Mouse (Mus musculus) midbrain, embryonic 10.5 days (tissue): ENCODE data around the gene Zfp36l1. TPM values are rescaled to one million over a fixed set of nuclear protein-coding genes. Genes with fewer than 3 reads are reported as not detected.
A peak's percentile ranks its signal among the peaks of the same experiment; 100 is the strongest.

Source experiments
- DNase-seq: peaks from one replicate; pipeline ENCODE4 v3.0.0-alpha.2; 2017; ENCODE audit warnings: low spot score
- H3K27ac ChIP-seq: fragments of 300-500 bp; sonication (generic); replicated peaks from 2 replicates; pipeline ENCODE4 v1.5.1; 2016; ENCODE audit warnings: mild to moderate bottlenecking
- H3K27me3 ChIP-seq: fragments of 300-500 bp; sonication (generic); 2 replicates; pipeline ENCODE4 v1.6.1; 2016; ENCODE audit warnings: low read depth, mild to moderate bottlenecking; ENCODE audit not compliant: poor library complexity, severe bottlenecking
- H3K36me3 ChIP-seq: fragments of 300-500 bp; sonication (generic); 2 replicates; pipeline ENCODE4 v1.6.1; 2016; ENCODE audit warnings: mild to moderate bottlenecking, moderate library complexity
- H3K4me1 ChIP-seq: fragments of 300-500 bp; sonication (generic); 2 replicates; pipeline ENCODE4 v1.6.1; 2016
- H3K4me3 ChIP-seq: fragments of 300-500 bp; sonication (generic); 2 replicates; pipeline ENCODE4 v1.5.1; 2016; ENCODE audit warnings: mild to moderate bottlenecking, moderate library complexity
- H3K9me3 ChIP-seq: fragments of 300-500 bp; sonication (generic); replicated peaks from 2 replicates; pipeline ENCODE4 v1.6.1; 2016; ENCODE audit warnings: mild to moderate bottlenecking
- WGBS: fragments of 180-500 bp; shearing (Covaris S2); methylation state at CpG from one replicate; pipeline ENCODE4 v1.1.7; 2016; 5-methylcytosine and 5-hydroxymethylcytosine counted together
- polyA plus RNA-seq: library from polyadenylated mRNA; unstranded; fragments of >200 nt; fragmentation: Nextera tagmentation; extraction: Ambion mirVana; gene quantifications from 2 replicates; pipeline ENCODE4 v1.2.1, GENCODE M21; 2016

The Zfp36l1 gene
- polyA plus RNA-seq, 1 experiment from 2014 or later: 127 TPM

DNA sequence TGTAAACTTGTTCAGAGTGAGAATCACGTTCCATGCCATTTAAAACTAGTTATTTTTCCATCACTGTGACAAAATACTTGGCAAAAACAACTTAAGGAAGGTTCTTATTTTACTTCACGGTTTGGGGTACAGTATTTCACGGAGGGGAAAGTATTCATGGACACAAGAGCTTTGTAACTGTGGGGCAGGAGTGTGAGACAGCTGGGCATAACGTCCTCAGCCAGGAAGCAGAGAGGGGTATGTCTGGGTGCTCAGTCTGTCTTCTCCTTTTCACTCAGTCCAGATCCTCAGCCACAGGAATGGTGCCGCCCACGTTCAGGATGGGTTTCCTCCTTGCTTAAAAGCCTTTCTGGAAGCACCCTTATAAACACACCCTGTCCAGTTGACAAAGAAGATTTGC, 16.1 kb downstream of the Zfp36l1 start:
- H3K27me3 ChIP-seq: no peaks in the 10 kb centered on the region
- H3K4me3 ChIP-seq: no peak overlapping the region
- 80% methylated on average over 6 of the region's 6 CpGs for WGBS
- no peaks in the 10 kb centered on the region for H3K36me3 ChIP-seq
- no peaks in the 10 kb centered on the region for H3K9me3 ChIP-seq
- H3K4me1 ChIP-seq: peaks cover 4% of the 10 kb centered on the region; the same call in 1 of the 2 replicates
- no peak overlapping the region for H3K27ac ChIP-seq
- no peak for DNase-seq

DNA sequence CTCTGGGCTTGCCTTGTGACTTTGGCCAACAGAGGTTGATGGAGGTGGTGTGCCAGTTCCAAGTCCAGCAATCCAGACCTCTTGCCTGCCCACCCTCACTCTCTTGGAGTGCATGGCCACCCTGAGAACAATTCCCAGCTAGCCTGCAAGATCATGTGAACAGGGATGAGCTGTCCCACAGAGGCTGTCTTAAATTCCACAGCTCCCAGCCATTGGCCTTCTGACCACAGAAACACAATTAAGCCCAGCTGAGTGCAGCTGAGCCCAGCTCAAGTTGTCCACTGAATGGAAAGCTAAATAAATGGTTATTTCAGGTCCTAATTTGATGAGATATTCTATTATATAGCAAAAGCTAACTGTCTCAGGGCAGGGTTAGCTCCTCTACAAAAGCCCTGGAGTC, 20.0 kb downstream of the Zfp36l1 start:
- Histone ChIP-seq H3K9me3 (no peaks in the 10 kb centered on the region), H3K4me3 (no peak overlapping the region), H3K27me3 (no peaks in the 10 kb centered on the region), H3K4me1 (peaks cover 12% of the 10 kb centered on the region), H3K27ac (no peak overlapping the region; the same call in 1 of the 2 replicates), H3K36me3 (no peaks in the 10 kb centered on the region)
- no peak for DNase-seq

- Histone ChIP-seq H3K27me3 (no peaks in the 10 kb centered on the region), H3K4me3 (no peak overlapping the region), H3K27ac (peak overlapping the region; percentile 43), H3K36me3 (no peaks in the 10 kb centered on the region), H3K9me3 (no peaks in the 10 kb centered on the region), H3K4me1 (peaks cover 8% of the 10 kb centered on the region)
- WGBS: 57% methylated on average over 8 of the region's 8 CpGs
- DNase-seq: no peak
Observed at GRCm38 (mm10) chr12:80091080-80091479, 21.7 kb downstream of the Zfp36l1 start.

- no peaks in the 10 kb centered on the region for H3K27me3 ChIP-seq
- H3K9me3 ChIP-seq: no peaks in the 10 kb centered on the region
- peaks cover 8% of the 10 kb centered on the region for H3K4me1 ChIP-seq
- H3K4me3 ChIP-seq: no peak overlapping the region
- H3K36me3 ChIP-seq: no peaks in the 10 kb centered on the region
- DNase-seq: no peak
- no peak overlapping the region for H3K27ac ChIP-seq
- 75% methylated on average over 5 of the region's 5 CpGs for WGBS
Observed at GRCm38 (mm10) chr12:80090529-80090928, 22.3 kb downstream of the Zfp36l1 start.

- Histone ChIP-seq H3K36me3 (no peaks in the 10 kb centered on the region), H3K9me3 (no peaks in the 10 kb centered on the region), H3K4me3 (no peak overlapping the region), H3K4me1 (peaks cover 27% of the 10 kb centered on the region), H3K27ac (no peak overlapping the region), H3K27me3 (no peaks in the 10 kb centered on the region)
- 87% methylated on average over 4 of the region's 4 CpGs for WGBS
- no peak for DNase-seq
Observed at GRCm38 (mm10) chr12:80088143-80088542, 24.7 kb downstream of the Zfp36l1 start.

GRCm38 (mm10) chr12:80084446-80085112, 28.2 kb downstream of the Zfp36l1 start:
- DNase-seq: no peak
- Histone ChIP-seq H3K36me3 (no peaks in the 10 kb centered on the region), H3K4me3 (no peak overlapping the region), H3K4me1 (peaks cover 26% of the 10 kb centered on the region), H3K27ac (peak overlapping the region; percentile 63), H3K27me3 (no peaks in the 10 kb centered on the region), H3K9me3 (no peaks in the 10 kb centered on the region)
- 62% methylated on average over 7 of the region's 7 CpGs for WGBS

DNA sequence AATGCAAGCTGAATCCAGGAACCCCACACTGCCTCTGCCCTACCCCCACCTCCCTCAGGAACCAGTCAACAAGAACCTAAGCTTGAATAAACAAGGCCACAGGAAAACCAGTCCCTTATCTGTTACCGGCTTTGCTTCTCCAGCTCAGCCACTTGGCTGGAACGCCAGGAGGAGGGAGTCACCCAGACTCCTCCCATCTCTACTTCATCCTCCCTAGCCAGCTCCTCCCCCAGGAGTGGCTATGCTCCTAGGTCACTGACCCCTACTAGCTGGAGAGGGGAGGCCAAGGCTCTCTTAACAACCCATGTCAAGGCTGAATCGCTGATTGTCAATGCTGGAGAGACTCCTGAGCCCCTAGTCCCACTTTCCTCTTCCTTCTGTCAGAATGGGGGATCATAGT, 28.9 kb downstream of the Zfp36l1 start:
- no peak overlapping the region for H3K4me3 ChIP-seq
- no peaks in the 10 kb centered on the region for H3K27me3 ChIP-seq
- peak; percentile 49 for DNase-seq
- 6% methylated on average over 3 of the region's 3 CpGs for WGBS
- no peaks in the 10 kb centered on the region for H3K36me3 ChIP-seq
- peaks cover 26% of the 10 kb centered on the region for H3K4me1 ChIP-seq
- no peaks in the 10 kb centered on the region for H3K9me3 ChIP-seq
- H3K27ac ChIP-seq: peak overlapping the region; percentile 63

- DNase-seq: no peak
- Histone ChIP-seq H3K36me3 (no peaks in the 10 kb centered on the region), H3K4me1 (peaks cover 26% of the 10 kb centered on the region), H3K27ac (peak overlapping the region; percentile 63), H3K27me3 (no peaks in the 10 kb centered on the region), H3K9me3 (no peaks in the 10 kb centered on the region), H3K4me3 (no peak overlapping the region)
- 74% methylated on average over 7 of the region's 7 CpGs for WGBS
Observed at GRCm38 (mm10) chr12:80083133-80083821, 29.5 kb downstream of the Zfp36l1 start.

GRCm38 (mm10) chr12:80082730-80083129, 30.1 kb downstream of the Zfp36l1 start:
- 88% methylated on average over 4 of the region's 4 CpGs for WGBS
- H3K4me1 ChIP-seq: peaks cover 26% of the 10 kb centered on the region
- H3K27ac ChIP-seq: peak overlapping the region; percentile 63
- H3K27me3 ChIP-seq: no peaks in the 10 kb centered on the region
- no peak for DNase-seq
- no peaks in the 10 kb centered on the region for H3K9me3 ChIP-seq
- no peak overlapping the region for H3K4me3 ChIP-seq
- H3K36me3 ChIP-seq: no peaks in the 10 kb centered on the region

DNA sequence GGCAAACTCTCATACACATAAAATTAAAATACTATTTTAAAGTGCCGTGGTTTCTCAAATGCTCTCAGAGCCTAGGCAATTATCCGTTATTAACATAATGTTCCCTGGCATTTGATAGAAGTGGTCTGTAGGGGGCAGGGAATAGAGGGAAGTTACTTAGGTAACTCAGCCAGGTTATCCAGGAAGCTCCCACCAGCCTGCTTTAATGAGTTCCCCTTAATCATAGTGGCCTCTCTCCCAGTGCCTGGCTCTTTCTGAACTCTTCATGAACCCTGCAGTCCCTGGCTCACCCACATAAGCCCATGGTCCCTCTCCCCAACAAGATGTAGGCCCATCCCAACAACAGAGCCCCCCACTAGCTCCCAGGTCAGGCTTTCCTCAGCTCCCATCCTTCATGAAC, 31.4 kb downstream of the Zfp36l1 start:
- Histone ChIP-seq H3K4me3 (no peak overlapping the region), H3K27me3 (no peaks in the 10 kb centered on the region), H3K9me3 (no peaks in the 10 kb centered on the region), H3K4me1 (peaks cover 26% of the 10 kb centered on the region), H3K27ac (peak overlapping the region; percentile 20), H3K36me3 (no peaks in the 10 kb centered on the region)
- DNase-seq: no peak
- WGBS: 92% methylated on average over 2 of the region's 2 CpGs

- H3K27ac ChIP-seq: peak overlapping the region; percentile 42; the same call in 1 of the 2 replicates
- no peaks in the 10 kb centered on the region for H3K27me3 ChIP-seq
- peaks cover 25% of the 10 kb centered on the region for H3K4me1 ChIP-seq
- no peak overlapping the region for H3K4me3 ChIP-seq
- H3K36me3 ChIP-seq: no peaks in the 10 kb centered on the region
- H3K9me3 ChIP-seq: no peaks in the 10 kb centered on the region
- 85% methylated on average over 4 of the region's 4 CpGs for WGBS
- DNase-seq: no peak
Observed at GRCm38 (mm10) chr12:80079937-80080336, 32.9 kb downstream of the Zfp36l1 start.

DNA sequence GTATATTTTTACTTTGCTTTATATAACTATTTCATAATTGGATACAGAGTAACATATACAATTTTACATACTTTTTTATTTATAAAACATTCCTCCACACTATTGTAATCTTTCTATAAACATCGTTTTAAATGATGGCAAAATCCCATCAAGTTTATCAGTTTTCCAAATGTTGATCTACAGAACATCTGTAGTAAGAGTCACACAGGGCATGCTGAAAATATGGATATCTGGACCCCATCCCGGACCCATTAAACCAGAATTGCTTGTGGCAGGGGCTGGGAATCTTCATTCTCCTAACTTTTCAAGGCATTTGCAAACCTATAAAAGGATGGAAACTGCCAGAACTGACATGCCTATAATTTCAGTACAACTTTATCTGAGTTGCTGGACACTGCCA, 38.5 kb downstream of the Zfp36l1 start:
- peaks cover 10% of the 10 kb centered on the region for H3K4me1 ChIP-seq
- no peaks in the 10 kb centered on the region for H3K36me3 ChIP-seq
- H3K9me3 ChIP-seq: no peaks in the 10 kb centered on the region
- H3K4me3 ChIP-seq: no peak overlapping the region
- no peak for DNase-seq
- H3K27me3 ChIP-seq: no peaks in the 10 kb centered on the region
- WGBS: 82% methylated on average over 2 of the region's 2 CpGs
- no peak overlapping the region for H3K27ac ChIP-seq

DNA sequence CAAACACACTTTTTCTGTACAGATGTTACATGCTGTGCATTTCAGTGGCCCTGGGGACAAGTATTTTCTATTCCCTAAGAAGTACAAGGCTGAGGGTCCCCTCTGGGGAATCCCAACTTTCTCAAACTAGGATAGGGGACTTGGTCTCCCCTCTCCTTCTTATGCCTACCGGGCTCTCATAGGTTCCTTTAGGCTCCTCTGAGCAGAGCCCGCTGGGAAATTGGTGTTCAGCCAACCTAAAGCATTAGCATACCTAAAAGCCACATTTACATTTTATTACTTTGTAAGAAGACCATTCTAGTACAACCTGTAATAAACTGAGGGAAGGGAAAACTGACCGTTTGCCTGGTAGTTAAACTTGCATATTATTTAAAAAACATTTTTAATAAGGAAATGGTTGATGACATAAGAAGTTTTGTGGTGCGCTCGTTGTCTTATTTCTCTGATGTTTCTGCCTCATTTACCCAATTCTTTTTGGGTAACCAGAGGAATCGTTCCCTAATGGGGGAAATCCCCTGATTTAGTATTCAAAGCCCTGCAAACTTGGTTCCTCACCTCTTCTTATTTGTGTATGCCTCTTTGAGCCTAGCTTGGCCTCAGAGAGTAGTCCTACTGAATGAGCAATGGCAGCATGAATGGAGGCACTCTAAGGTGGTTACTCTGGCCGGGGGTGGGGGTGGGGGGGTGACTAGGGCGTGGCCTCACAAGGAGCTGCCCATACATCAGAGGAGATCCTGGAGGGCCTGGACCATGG, 42.1 kb downstream of the Zfp36l1 start:
- WGBS: 50% methylated on average over 8 of the region's 8 CpGs
- no peak for DNase-seq
- Histone ChIP-seq H3K36me3 (no peaks in the 10 kb centered on the region), H3K27me3 (no peaks in the 10 kb centered on the region), H3K4me1 (peaks cover 24% of the 10 kb centered on the region), H3K9me3 (no peaks in the 10 kb centered on the region), H3K4me3 (no peak overlapping the region), H3K27ac (no peak overlapping the region)
